Mouse (Mus musculus) brain, embryonic 14.5 days (tissue): ENCODE data around the gene Hs3st4.

Experiments
- CTCF ChIP-seq: fragments of 200-500 bp; IDR thresholded peaks from 2 replicates; pipeline ENCODE4 v1.5.1; 2012; ENCODE audit warnings: inconsistent platforms, mild to moderate bottlenecking, moderate library complexity, borderline replicate concordance; ENCODE audit not compliant: insufficient read depth, insufficient read length; ENCODE audit errors: extremely low read depth
- POLR2A ChIP-seq: fragments of 200-500 bp; IDR thresholded peaks from 2 replicates; pipeline ENCODE4 v1.6.1; 2012; ENCODE audit warnings: mild to moderate bottlenecking, inconsistent platforms, borderline replicate concordance; ENCODE audit not compliant: poor library complexity, insufficient read depth, insufficient read length, severe bottlenecking; ENCODE audit errors: extremely low read depth

- TF ChIP-seq CTCF, result no peak
- TF ChIP-seq POLR2A, result no peak
Measured at GRCm38 (mm10) chr7:123963021-123963420, 19.6 kb upstream of the Hs3st4 start.
